Mouse (Mus musculus): Measurements from ENCODE around the gene Ccnb1ip1. TPM values are rescaled to one million over a fixed set of nuclear protein-coding genes. Genes with fewer than 3 reads are reported as not detected.

Gene Ccnb1ip1
- polyA plus RNA-seq, 1 experiment = not detected

- Histone ChIP-seq H3K27ac (ENCODE audit: insufficient read depth, low read depth, low read length) (no peak overlapping the region), H3K4me1 (ENCODE audit: control insufficient read depth, insufficient read depth, low read length) (peaks cover 8% of the 10 kb centered on the region), H3K4me3 (ENCODE audit: insufficient read depth, low read length) (no peak overlapping the region)
- TF ChIP-seq POLR2A (IDR thresholded peaks at IDR 0.05; ENCODE audit: borderline replicate concordance, low read depth, low read length) = no peak
- TF ChIP-seq CTCF (IDR thresholded peaks at IDR 0.05; ENCODE audit: low read depth, low read length) = no peak
These were observed 2.8 kb downstream of the Ccnb1ip1 start for GRCm38 (mm10) chr14:50804683-50805082.

- H3K4me1 ChIP-seq (ENCODE audit: control insufficient read depth, insufficient read depth, low read length) = peaks cover 2% of the 10 kb centered on the region; the same call in 1 of the 2 replicates
- TF ChIP-seq POLR2A (IDR thresholded peaks at IDR 0.05; ENCODE audit: borderline replicate concordance, low read depth, low read length) (no peak), CTCF (IDR thresholded peaks at IDR 0.05; ENCODE audit: low read depth, low read length) (no peak)
- no peak overlapping the region for H3K27ac ChIP-seq (ENCODE audit: insufficient read depth, low read depth, low read length)
- H3K4me3 ChIP-seq (ENCODE audit: insufficient read depth, low read length) = no peak overlapping the region
These were observed 4.5 kb downstream of the Ccnb1ip1 start for GRCm38 (mm10) chr14:50802843-50803562.

- Histone ChIP-seq H3K4me1 (ENCODE audit: control insufficient read depth, insufficient read depth, low read length) (peaks cover 4% of the 10 kb centered on the region; the same call in 1 of the 2 replicates), H3K27ac (ENCODE audit: insufficient read depth, low read depth, low read length) (no peak overlapping the region), H3K4me3 (ENCODE audit: insufficient read depth, low read length) (no peak overlapping the region)
- TF ChIP-seq POLR2A (IDR thresholded peaks at IDR 0.05; ENCODE audit: borderline replicate concordance, low read depth, low read length) = no peak
- no peak for TF ChIP-seq CTCF (IDR thresholded peaks at IDR 0.05; ENCODE audit: low read depth, low read length)
These were observed 5.1 kb downstream of the Ccnb1ip1 start for GRCm38 (mm10) chr14:50802441-50802840.

GRCm38 (mm10) chr14:50799502-50800259 is 7.9 kb downstream of the Ccnb1ip1 start:
- Histone ChIP-seq H3K4me1 (ENCODE audit: control insufficient read depth, insufficient read depth, low read length) (0 out of 2 replicates have a peak, but pooled peaks cover 2% of the 10 kb centered on the region), H3K4me3 (ENCODE audit: insufficient read depth, low read length) (no peak overlapping the region), H3K27ac (ENCODE audit: insufficient read depth, low read depth, low read length) (no peak overlapping the region)
- peak; percentile 40; the same call in 1 of the 2 replicates for TF ChIP-seq CTCF (IDR thresholded peaks at IDR 0.05; ENCODE audit: low read depth, low read length)
- TF ChIP-seq POLR2A (IDR thresholded peaks at IDR 0.05; ENCODE audit: borderline replicate concordance, low read depth, low read length) = no peak

- Histone ChIP-seq H3K4me3 (ENCODE audit: insufficient read depth, low read length) (no peak overlapping the region), H3K4me1 (ENCODE audit: control insufficient read depth, insufficient read depth, low read length) (0 out of 2 replicates have a peak, but pooled peaks cover 2% of the 10 kb centered on the region), H3K27ac (ENCODE audit: insufficient read depth, low read depth, low read length) (no peak overlapping the region)
- no peak for TF ChIP-seq CTCF (IDR thresholded peaks at IDR 0.05; ENCODE audit: low read depth, low read length)
- TF ChIP-seq POLR2A (IDR thresholded peaks at IDR 0.05; ENCODE audit: borderline replicate concordance, low read depth, low read length) = no peak
These were observed 9.0 kb downstream of the Ccnb1ip1 start for GRCm38 (mm10) chr14:50798512-50798911.

GRCm38 (mm10) chr14:50796464-50796863 is 11.1 kb downstream of the Ccnb1ip1 start:
- no peak overlapping the region for H3K27ac ChIP-seq (ENCODE audit: insufficient read depth, low read depth, low read length)
- H3K4me1 ChIP-seq (ENCODE audit: control insufficient read depth, insufficient read depth, low read length) = 0 out of 2 replicates have a peak, but pooled peaks cover 2% of the 10 kb centered on the region
- TF ChIP-seq CTCF (IDR thresholded peaks at IDR 0.05; ENCODE audit: low read depth, low read length) = no peak
- no peak for TF ChIP-seq POLR2A (IDR thresholded peaks at IDR 0.05; ENCODE audit: borderline replicate concordance, low read depth, low read length)
- H3K4me3 ChIP-seq (ENCODE audit: insufficient read depth, low read length) = no peak overlapping the region

GRCm38 (mm10) chr14:50795965-50796364 is 11.6 kb downstream of the Ccnb1ip1 start:
- H3K4me3 ChIP-seq (ENCODE audit: insufficient read depth, low read length) = no peak overlapping the region
- no peak overlapping the region for H3K27ac ChIP-seq (ENCODE audit: insufficient read depth, low read depth, low read length)
- H3K4me1 ChIP-seq (ENCODE audit: control insufficient read depth, insufficient read depth, low read length) = 0 out of 2 replicates have a peak, but pooled peaks cover 2% of the 10 kb centered on the region
- TF ChIP-seq CTCF (IDR thresholded peaks at IDR 0.05; ENCODE audit: low read depth, low read length) = no peak
- no peak for TF ChIP-seq POLR2A (IDR thresholded peaks at IDR 0.05; ENCODE audit: borderline replicate concordance, low read depth, low read length)

DNA sequence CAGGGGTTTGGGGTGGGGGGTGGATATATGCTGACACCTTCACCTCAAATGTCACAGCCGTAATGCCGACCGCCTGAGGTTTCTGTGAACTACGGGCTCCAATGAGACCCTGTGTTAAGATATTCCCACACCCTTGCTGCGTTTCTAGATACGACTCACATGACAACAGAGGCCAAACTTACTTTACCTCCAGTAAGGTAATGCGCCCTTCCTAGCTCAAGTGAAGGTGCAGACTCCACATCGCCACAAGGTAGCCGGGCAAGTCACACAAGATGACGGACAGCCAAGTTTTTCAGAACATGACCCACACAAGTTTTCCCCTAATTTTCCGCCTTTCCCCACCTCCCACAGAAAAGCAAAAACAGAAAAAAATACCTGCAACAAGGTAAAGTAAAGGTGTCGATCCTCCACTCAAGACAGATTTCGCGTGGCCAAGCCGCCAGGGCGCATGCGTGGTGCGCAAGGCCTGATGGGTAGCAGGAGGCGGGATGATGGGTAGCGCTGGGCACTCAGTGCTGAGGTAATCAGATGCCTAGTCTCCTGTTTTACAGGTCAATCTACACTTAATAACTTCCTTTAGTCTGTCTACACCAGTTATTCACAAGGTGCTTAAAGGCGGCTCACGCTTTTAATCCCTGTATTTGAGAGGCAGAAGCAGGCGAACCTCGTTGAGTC is 12.1 kb downstream of the Ccnb1ip1 start:
- no peak overlapping the region for H3K27ac ChIP-seq (ENCODE audit: insufficient read depth, low read depth, low read length)
- TF ChIP-seq CTCF (IDR thresholded peaks at IDR 0.05; ENCODE audit: low read depth, low read length) (no peak), POLR2A (IDR thresholded peaks at IDR 0.05; ENCODE audit: borderline replicate concordance, low read depth, low read length) (no peak)
- no peak overlapping the region for H3K4me3 ChIP-seq (ENCODE audit: insufficient read depth, low read length)
- 0 out of 2 replicates have a peak, but pooled peaks cover 2% of the 10 kb centered on the region for H3K4me1 ChIP-seq (ENCODE audit: control insufficient read depth, insufficient read depth, low read length)

DNA sequence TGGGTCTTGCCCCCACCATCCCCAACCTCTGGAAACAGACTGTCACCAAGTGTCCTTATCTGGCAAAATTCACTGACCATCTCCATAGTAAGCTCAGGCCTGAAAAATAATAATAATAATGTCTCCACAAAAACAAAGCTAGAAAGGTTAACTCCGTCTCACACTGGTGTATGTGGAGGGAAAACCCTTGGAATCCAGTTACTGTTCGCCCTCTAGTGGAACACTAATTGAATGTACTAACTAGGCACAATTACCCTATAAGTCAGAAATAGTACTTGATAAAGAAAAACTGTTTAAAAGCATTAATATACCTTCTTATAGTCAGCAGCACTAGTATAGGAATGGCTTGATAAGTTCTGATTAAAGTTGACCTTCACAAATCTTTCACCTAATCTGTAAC is 19.4 kb downstream of the Ccnb1ip1 start:
- H3K27ac ChIP-seq (ENCODE audit: insufficient read depth, low read depth, low read length) = no peak overlapping the region
- H3K4me1 ChIP-seq (ENCODE audit: control insufficient read depth, insufficient read depth, low read length) = peaks cover 2% of the 10 kb centered on the region
- TF ChIP-seq POLR2A (IDR thresholded peaks at IDR 0.05; ENCODE audit: borderline replicate concordance, low read depth, low read length) = no peak
- TF ChIP-seq CTCF (IDR thresholded peaks at IDR 0.05; ENCODE audit: low read depth, low read length) = no peak
- H3K4me3 ChIP-seq (ENCODE audit: insufficient read depth, low read length) = no peak overlapping the region

All from bone marrow macrophage, adult 2 months (primary cell).